Mouse (Mus musculus) spleen, embryonic (tissue): ENCODE measurements around the gene Wscd2.
"Not testable (repeated sequence)": the region's sequence is repeated elsewhere in the genome, so short reads cannot be mapped to it uniquely, and the experiment has no call there.

Experiments used
- CTCF ChIA-PET: fragments of 350-600 bp; sonication (Branson Sonifier 250); formaldehyde crosslinking; loops from one replicate; lab custom pipeline; 2022; lab: Charles Lee

Wscd2 gene

GRCm38 (mm10) chr5:113580801-113581200, 90.7 kb downstream of the Wscd2 start:
- CTCF ChIA-PET: interaction anchor here (0.6 kb wide), 1 partner anchor 100 kb away, joined by 4 read pairs; no protein-coding TSS in a partner anchor

GRCm38 (mm10) chr5:113583424-113584162, 93.5 kb downstream of the Wscd2 start:
- CTCF ChIA-PET: no interaction called here

- CTCF ChIA-PET: no interaction called here
Measured at GRCm38 (mm10) chr5:113584439-113584838, 94.3 kb downstream of the Wscd2 start.

GRCm38 (mm10) chr5:113585619-113586457, 95.7 kb downstream of the Wscd2 start:
- CTCF ChIA-PET: not testable (repeated sequence)

- CTCF ChIA-PET: not testable (repeated sequence)
Measured at GRCm38 (mm10) chr5:113586458-113586849, 96.3 kb downstream of the Wscd2 start.

GRCm38 (mm10) chr5:113590010-113590640, 100.0 kb downstream of the Wscd2 start:
- CTCF ChIA-PET: interaction anchor here (0.6 to 0.7 kb wide), 2 partner anchors 31 to 1407 kb away, joined by 4 to 5 read pairs; no protein-coding TSS in a partner anchor

GRCm38 (mm10) chr5:113591166-113591565, 101.0 kb downstream of the Wscd2 start:
- CTCF ChIA-PET: no interaction called here

- CTCF ChIA-PET: no interaction called here
Measured at GRCm38 (mm10) chr5:113591751-113592230, 101.7 kb downstream of the Wscd2 start.

- CTCF ChIA-PET: interaction anchor here (0.6 kb wide), 1 partner anchor 219 kb away, joined by 4 read pairs; no protein-coding TSS in a partner anchor
Measured at GRCm38 (mm10) chr5:113593911-113594705, 104.0 kb downstream of the Wscd2 start.

- CTCF ChIA-PET: no interaction called here
Measured at GRCm38 (mm10) chr5:113596252-113596651, 106.1 kb downstream of the Wscd2 start.

GRCm38 (mm10) chr5:113596780-113597353, 106.7 kb downstream of the Wscd2 start:
- CTCF ChIA-PET: no interaction called here

GRCm38 (mm10) chr5:113600181-113600580, 110.0 kb downstream of the Wscd2 start:
- CTCF ChIA-PET: no interaction called here

GRCm38 (mm10) chr5:113600803-113601202, 110.7 kb downstream of the Wscd2 start:
- CTCF ChIA-PET: no interaction called here

- CTCF ChIA-PET: no interaction called here
Measured at GRCm38 (mm10) chr5:113603471-113603870, 113.3 kb downstream of the Wscd2 start.

GRCm38 (mm10) chr5:113604758-113605157, 114.6 kb downstream of the Wscd2 start:
- CTCF ChIA-PET: no interaction called here

- CTCF ChIA-PET: no interaction called here
Measured at GRCm38 (mm10) chr5:113606121-113606520, 116.0 kb downstream of the Wscd2 start.

- CTCF ChIA-PET: no interaction called here
Measured at GRCm38 (mm10) chr5:113606961-113607785, 117.0 kb downstream of the Wscd2 start.

- CTCF ChIA-PET: no interaction called here
Measured at GRCm38 (mm10) chr5:113607941-113608431, 117.9 kb downstream of the Wscd2 start.

GRCm38 (mm10) chr5:113608511-113608910, 118.4 kb downstream of the Wscd2 start:
- CTCF ChIA-PET: no interaction called here

GRCm38 (mm10) chr5:113609891-113610290, 119.8 kb downstream of the Wscd2 start:
- CTCF ChIA-PET: no interaction called here
